Mouse (Mus musculus) liver, embryonic 14.5 days (tissue): ENCODE results near the gene Col23a1. TPM values are rescaled to one million over a fixed set of nuclear protein-coding genes. Genes with fewer than 3 reads are reported as not detected.

Experiments
- ATAC-seq: fragments of 200-750 bp; cut with Nextera tagmentation; 2 replicates; pipeline ENCODE4 v1.8.0; 2017; ENCODE audit warnings: moderate number of reproducible peaks, mild to moderate bottlenecking, moderate library complexity; ENCODE audit not compliant: insufficient read depth
- DNase-seq, 3 experiments: peaks; one replicate each; pipeline ENCODE4 v3.0.0-alpha.2; 2012 to 2013; ENCODE audit warnings: low read depth in 3 of 3, low spot score in 3 of 3
- H3K27ac ChIP-seq: fragments of 300-500 bp; sonication (generic); 2 replicates; pipeline ENCODE4 v1.5.1; 2014; ENCODE audit warnings: moderate library complexity, mild to moderate bottlenecking, control low read depth, inconsistent platforms
- H3K27me3 ChIP-seq: fragments of 300-500 bp; sonication (generic); 2 replicates; pipeline ENCODE4 v1.6.1; 2014; ENCODE audit warnings: mild to moderate bottlenecking, low read length, moderate library complexity; ENCODE audit not compliant: control insufficient read depth, insufficient read depth
- H3K36me3 ChIP-seq: fragments of 300-500 bp; sonication (generic); replicated peaks from 2 replicates; pipeline ENCODE4 v1.6.1; 2014; ENCODE audit warnings: low read depth; ENCODE audit not compliant: control insufficient read depth, insufficient read depth
- H3K4me1 ChIP-seq, 2 experiments: fragments of 200-500 bp in 1 of 2; fragments of 300-500 bp in 1 of 2; sonication (generic) in 1 of 2; replicated peaks; 2 replicates each; pipeline ENCODE4 v1.6.1; 2012 to 2014; ENCODE audit warnings: antibody characterized with exemption in 1 of 2, inconsistent platforms in 1 of 2, low read length in 1 of 2; ENCODE audit not compliant: control insufficient read depth in 2 of 2, insufficient read depth in 2 of 2
- H3K4me2 ChIP-seq: fragments of 300-500 bp; sonication (generic); 2 replicates; pipeline ENCODE4 v1.6.1; 2014; ENCODE audit warnings: low read depth, mild to moderate bottlenecking, control low read depth, moderate library complexity
- H3K4me3 ChIP-seq, 2 experiments: fragments of 200-500 bp in 1 of 2; fragments of 300-500 bp in 1 of 2; sonication (generic) in 1 of 2; 2 replicates each; pipeline ENCODE4 v1.5.1; 2012 to 2014; ENCODE audit warnings: low read depth in 2 of 2, low read length in 2 of 2, mild to moderate bottlenecking in 2 of 2, control low read depth in 1 of 2, inconsistent platforms in 1 of 2, moderate library complexity in 1 of 2; ENCODE audit not compliant: insufficient read depth in 1 of 2
- H3K9ac ChIP-seq: fragments of 300-500 bp; sonication (generic); replicated peaks from 2 replicates; pipeline ENCODE4 v1.6.1; 2014; ENCODE audit warnings: mild to moderate bottlenecking, control low read depth, moderate library complexity
- H3K9me3 ChIP-seq: fragments of 300-500 bp; sonication (generic); 2 replicates; pipeline ENCODE4 v1.6.1; 2016; ENCODE audit warnings: low read length, mixed read lengths; ENCODE audit not compliant: control insufficient read depth
- CTCF ChIP-seq: IDR thresholded peaks from 2 replicates; pipeline ENCODE4 v1.5.1; 2016; ENCODE audit warnings: antibody characterized with exemption, low read depth, control low read depth
- EP300 ChIP-seq: IDR thresholded peaks from 2 replicates; pipeline ENCODE4 v1.6.1; 2016; ENCODE audit warnings: antibody characterized with exemption, low read depth
- WGBS: fragments of 180-500 bp; shearing (Covaris S2); extraction: QIAGEN DNeasy Blood & Tissue Kit; methylation state at CpG from one replicate; pipeline ENCODE4 v1.1.7; 2014; ENCODE audit not compliant: insufficient replicate concordance; 5-methylcytosine and 5-hydroxymethylcytosine counted together
- polyA plus RNA-seq, 2 experiments: library from polyadenylated mRNA; depleted of rRNA in 1 of 2; stranded (reverse) in 1 of 2; unstranded in 1 of 2; fragments of >200 nt; fragmentation: Nextera tagmentation in 1 of 2; extraction: Ambion mirVana in 1 of 2; gene quantifications; 2 replicates each; pipeline versions ENCODE4 v1.2.1 to v1.2.3; 2012 to 2014

Col23a1 gene
- polyA plus RNA-seq, 2 experiments: 0.11 to 0.19 TPM

GRCm38 (mm10) chr11:51401481-51402128 lies 111.9 kb downstream of the Col23a1 start:
- Histone ChIP-seq H3K9ac (no peak overlapping the region), H3K4me2 (no peak overlapping the region), H3K4me1 (peaks cover 61 to 69% of the 10 kb centered on the region in 2 experiments), H3K27me3 (no peaks in the 10 kb centered on the region), H3K9me3 (no peaks in the 10 kb centered on the region), H3K27ac (peak overlapping the region; percentile 75), H3K4me3 (no peak overlapping the region), H3K36me3 (no peaks in the 10 kb centered on the region)
- TF ChIP-seq EP300: no peak
- TF ChIP-seq CTCF: no peak
- no peak for DNase-seq
- 73% methylated on average over 10 of the region's 10 CpGs for WGBS
- ATAC-seq: no peak

DNA sequence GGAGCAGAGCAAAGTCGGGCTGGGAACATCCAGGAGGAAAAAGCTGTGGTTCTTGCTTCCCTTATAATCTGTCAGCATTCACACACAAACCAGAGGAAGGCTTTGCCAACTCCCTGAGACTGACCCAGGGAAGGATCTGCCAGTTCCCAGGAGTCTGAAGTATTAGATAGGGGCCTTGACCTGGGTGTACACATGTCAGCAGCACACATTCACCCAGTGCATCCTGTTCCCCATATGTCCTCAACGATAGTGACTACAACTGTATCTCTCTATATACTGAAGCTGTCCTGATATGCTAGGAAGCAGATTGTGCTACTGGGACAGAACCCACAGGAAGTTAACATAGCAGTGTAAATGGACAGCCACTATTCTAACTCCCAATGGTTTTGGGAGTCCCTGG lies 114.2 kb downstream of the Col23a1 start:
- Histone ChIP-seq H3K9me3 (no peaks in the 10 kb centered on the region), H3K36me3 (no peaks in the 10 kb centered on the region), H3K4me2 (peak overlapping the region; percentile 40), H3K27me3 (no peaks in the 10 kb centered on the region), H3K9ac (peak overlapping the region; percentile 48), H3K4me1 (peaks cover 68 to 70% of the 10 kb centered on the region in 2 experiments), H3K27ac (peak overlapping the region; percentile 90), H3K4me3 (no peak overlapping the region)
- peak; percentile 83 for ATAC-seq
- DNase-seq: peak; percentile 59 to 72 (median 60)
- WGBS: 13% methylated on average over 2 of the region's 2 CpGs
- TF ChIP-seq CTCF: no peak
- peak; percentile 92 for TF ChIP-seq EP300

- DNase-seq (peak; percentile 49 to 77 (median 61)), ATAC-seq (peak; percentile 77)
- 43% methylated on average over 5 of the region's 5 CpGs for WGBS
- Histone ChIP-seq H3K27me3 (no peaks in the 10 kb centered on the region), H3K27ac (peak overlapping the region; percentile 90), H3K4me2 (peak overlapping the region; percentile 68), H3K36me3 (no peaks in the 10 kb centered on the region), H3K9me3 (no peaks in the 10 kb centered on the region), H3K4me1 (peaks cover 65 to 76% of the 10 kb centered on the region in 2 experiments), H3K4me3 (peak overlapping the region; percentile 31 to 37; a peak in 3 of 4 replicates), H3K9ac (peak overlapping the region; percentile 68)
- TF ChIP-seq CTCF (peak; percentile 28), EP300 (peak; percentile 50; the same call in 1 of the 2 replicates)
These were observed 115.2 kb downstream of the Col23a1 start for GRCm38 (mm10) chr11:51404865-51405440.

DNA sequence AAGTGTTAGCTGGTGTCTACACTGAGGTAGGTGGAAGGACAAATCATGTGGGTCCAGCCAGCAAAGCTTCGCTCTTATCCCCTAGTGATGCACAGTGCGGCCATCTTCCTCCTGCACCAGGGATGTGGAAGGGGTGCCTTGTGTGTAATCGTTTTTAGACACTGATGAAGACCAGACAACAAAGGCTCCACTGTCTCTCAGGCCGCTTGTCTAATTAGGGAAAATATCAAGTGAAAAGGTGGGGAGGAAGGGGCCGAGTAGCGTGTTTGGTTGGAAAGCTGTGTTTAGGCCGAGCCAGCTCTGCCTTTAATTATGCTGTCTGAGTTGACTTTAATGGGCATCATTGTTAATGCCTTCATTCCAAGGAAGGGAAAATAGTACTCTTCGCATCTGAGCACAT lies 116.8 kb downstream of the Col23a1 start:
- Histone ChIP-seq H3K4me2 (no peak overlapping the region; the same call in 1 of the 2 replicates), H3K36me3 (no peaks in the 10 kb centered on the region), H3K9me3 (no peaks in the 10 kb centered on the region), H3K4me3 (no peak overlapping the region), H3K27ac (peak overlapping the region; percentile 19; the same call in 1 of the 2 replicates), H3K9ac (no peak overlapping the region), H3K27me3 (no peaks in the 10 kb centered on the region), H3K4me1 (peaks cover 53 to 60% of the 10 kb centered on the region in 2 experiments)
- DNase-seq: no peak
- no peak for TF ChIP-seq CTCF
- TF ChIP-seq EP300: no peak
- 82% methylated on average over 8 of the region's 8 CpGs for WGBS
- ATAC-seq: no peak

GRCm38 (mm10) chr11:51407351-51407750 lies 117.6 kb downstream of the Col23a1 start:
- no peaks in the 10 kb centered on the region for H3K9me3 ChIP-seq
- H3K9ac ChIP-seq: no peak overlapping the region
- H3K27ac ChIP-seq: no peak overlapping the region; the same call in 1 of the 2 replicates
- DNase-seq (no peak), ATAC-seq (no peak)
- no peak overlapping the region for H3K4me3 ChIP-seq
- H3K4me2 ChIP-seq: no peak overlapping the region
- peaks cover 48 to 54% of the 10 kb centered on the region in 2 experiments for H3K4me1 ChIP-seq
- WGBS: 59% methylated on average over 8 of the region's 8 CpGs
- no peaks in the 10 kb centered on the region for H3K36me3 ChIP-seq
- TF ChIP-seq CTCF (no peak), EP300 (no peak)
- H3K27me3 ChIP-seq: no peaks in the 10 kb centered on the region
